Mouse (Mus musculus) limb, embryonic 12.5 days (tissue): Measurements from ENCODE around the gene 3110070M22Rik. TPM values are rescaled to one million over a fixed set of nuclear protein-coding genes. Genes with fewer than 3 reads are reported as not detected.

ENCODE experiments used
- ATAC-seq: fragments of 200-750 bp; cut with Nextera tagmentation; 2 replicates; pipeline ENCODE4 v1.8.0; 2017; ENCODE audit warnings: low read depth, moderate TSS enrichment; ENCODE audit not compliant: insufficient number of reproducible peaks, insufficient read depth, low FRiP score, low TSS enrichment
- H3K27ac ChIP-seq: fragments of 300-500 bp; sonication (generic); 2 replicates; pipeline ENCODE4 v1.5.1; 2016; ENCODE audit warnings: mild to moderate bottlenecking, moderate library complexity
- H3K27me3 ChIP-seq: fragments of 300-500 bp; sonication (generic); 2 replicates; pipeline ENCODE4 v1.6.1; 2016; ENCODE audit warnings: mild to moderate bottlenecking, moderate library complexity
- H3K36me3 ChIP-seq: fragments of 300-500 bp; sonication (generic); 2 replicates; pipeline ENCODE4 v1.6.1; 2016; ENCODE audit warnings: mild to moderate bottlenecking, moderate library complexity
- H3K4me1 ChIP-seq: fragments of 300-500 bp; sonication (generic); replicated peaks from 2 replicates; pipeline ENCODE4 v1.6.1; 2016
- H3K4me2 ChIP-seq: fragments of 300-500 bp; sonication (generic); 2 replicates; pipeline ENCODE4 v1.6.1; 2016; ENCODE audit warnings: mild to moderate bottlenecking, moderate library complexity
- H3K4me3 ChIP-seq: fragments of 300-500 bp; sonication (generic); replicated peaks from 2 replicates; pipeline ENCODE4 v1.5.1; 2016; ENCODE audit warnings: mild to moderate bottlenecking
- H3K9ac ChIP-seq: fragments of 300-500 bp; sonication (generic); replicated peaks from 2 replicates; pipeline ENCODE4 v1.6.1; 2016; ENCODE audit warnings: mild to moderate bottlenecking, moderate library complexity
- H3K9me3 ChIP-seq: fragments of 300-500 bp; sonication (generic); 2 replicates; pipeline ENCODE4 v1.6.1; 2016; ENCODE audit warnings: mild to moderate bottlenecking, moderate library complexity
- WGBS: fragments of 180-500 bp; shearing (Covaris S2); methylation state at CpG from one replicate; pipeline ENCODE4 v1.1.7; 2016; 5-methylcytosine and 5-hydroxymethylcytosine counted together
- polyA plus RNA-seq: library from polyadenylated mRNA; unstranded; fragments of >200 nt; fragmentation: Nextera tagmentation; extraction: Ambion mirVana; gene quantifications from 2 replicates; pipeline ENCODE4 v1.2.1, GENCODE M21; 2016

The 3110070M22Rik gene
- polyA plus RNA-seq, 1 experiment from 2014 or later, result 1.7 TPM

- Histone ChIP-seq H3K4me3 (no peak overlapping the region), H3K36me3 (peaks cover 65% of the 10 kb centered on the region), H3K9me3 (no peaks in the 10 kb centered on the region), H3K9ac (no peak overlapping the region), H3K27ac (no peak overlapping the region), H3K4me2 (no peak overlapping the region), H3K27me3 (no peaks in the 10 kb centered on the region), H3K4me1 (no peaks in the 10 kb centered on the region)
- ATAC-seq, result no peak
- 95% methylated on average over 4 of the region's 4 CpGs for WGBS
These were observed 34.6 kb downstream of the 3110070M22Rik start for GRCm38 (mm10) chr13:119453563-119453962.

GRCm38 (mm10) chr13:119442244-119442643, 45.9 kb downstream of the 3110070M22Rik start:
- Histone ChIP-seq H3K9ac (no peak overlapping the region), H3K9me3 (no peaks in the 10 kb centered on the region), H3K4me2 (no peak overlapping the region), H3K4me3 (no peak overlapping the region), H3K27me3 (no peaks in the 10 kb centered on the region), H3K4me1 (no peaks in the 10 kb centered on the region), H3K36me3 (peaks cover 76% of the 10 kb centered on the region), H3K27ac (no peak overlapping the region)
- no peak for ATAC-seq
- WGBS, result 92% methylated on average over 1 of the region's 1 CpGs

Other genes with a start within 250 kb of the 3110070M22Rik start
- 89.0 and 117 TPM in 2 replicates for gene Paip1, start 59.8 kb downstream of the 3110070M22Rik start, polyA plus RNA-seq
- gene 4833420G17Rik, start 25.6 kb downstream of the 3110070M22Rik start, polyA plus RNA-seq, result 93.8 and 101 TPM in 2 replicates
- gene Tmem267, start 344 bp downstream of the 3110070M22Rik start, polyA plus RNA-seq, result 0.96 and 1.5 TPM in 2 replicates
- 0.05 and 0.15 TPM in 2 replicates for gene Ccl28, start 135.4 kb upstream of the 3110070M22Rik start, polyA plus RNA-seq
- 195 and 197 TPM in 2 replicates for gene Hmgcs1, start 202.0 kb upstream of the 3110070M22Rik start, polyA plus RNA-seq